Mouse (Mus musculus) liver (tissue): Measurements from ENCODE around the gene Pidd1.

Source experiments
- DNase-seq: peaks from one replicate; pipeline ENCODE4 v3.0.0-alpha.2; 2020; ENCODE audit warnings: mixed read lengths

Pidd1 gene

GRCm38 (mm10) chr7:141472226-141472625 is 28.4 kb upstream of the Pidd1 start:
- DNase-seq: no peak

DNA sequence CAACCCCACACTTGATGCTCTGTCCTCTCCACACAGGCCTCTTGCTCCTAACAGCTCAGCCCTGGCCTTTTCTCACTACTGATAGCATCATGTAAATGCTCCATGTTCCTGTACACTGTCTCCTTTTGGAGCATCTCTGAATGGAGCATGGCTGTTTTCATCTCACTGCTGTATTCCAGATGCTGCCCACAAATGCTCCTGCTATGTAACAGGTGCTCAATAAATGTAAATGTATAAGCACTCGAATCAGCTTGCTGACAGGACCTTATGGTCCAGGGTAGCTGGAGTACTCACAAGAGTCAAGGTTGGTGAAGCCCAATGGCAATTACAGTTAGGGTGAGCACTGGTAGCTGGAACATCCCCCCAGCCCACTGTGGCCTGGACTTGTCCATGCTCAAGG is 27.4 kb upstream of the Pidd1 start:
- no peak for DNase-seq

- no peak for DNase-seq
Observed at GRCm38 (mm10) chr7:141470637-141470944, 26.8 kb upstream of the Pidd1 start.

GRCm38 (mm10) chr7:141469901-141470636 is 26.2 kb upstream of the Pidd1 start:
- no peak for DNase-seq

GRCm38 (mm10) chr7:141469352-141469751 is 25.5 kb upstream of the Pidd1 start:
- no peak for DNase-seq

GRCm38 (mm10) chr7:141468522-141469211 is 24.8 kb upstream of the Pidd1 start:
- peak; percentile 76 for DNase-seq

DNA sequence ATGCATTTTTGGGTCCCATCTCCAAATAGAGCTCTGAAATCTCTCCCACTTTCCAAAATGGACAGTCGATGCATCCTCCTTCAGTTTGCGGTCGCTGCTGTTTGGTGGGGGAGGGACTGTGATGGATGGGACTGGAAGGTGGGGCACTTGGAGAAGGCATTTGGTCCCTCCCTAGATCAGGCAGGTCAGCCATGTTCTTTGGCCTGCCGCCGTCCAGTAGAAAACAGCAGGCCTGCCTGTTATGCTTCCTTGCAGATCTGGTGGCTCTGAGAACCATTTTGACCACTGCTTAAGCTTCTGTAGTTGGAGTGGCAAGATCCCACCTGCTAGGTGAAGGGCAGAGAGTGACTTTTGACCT is 24.3 kb upstream of the Pidd1 start:
- DNase-seq: no peak

GRCm38 (mm10) chr7:141467230-141468030 is 23.6 kb upstream of the Pidd1 start, which contains the start of gene Cd151:
Gene Cd151 (plus strand): TSS chr7:141467392.
- peak; percentile 94 for DNase-seq

DNA sequence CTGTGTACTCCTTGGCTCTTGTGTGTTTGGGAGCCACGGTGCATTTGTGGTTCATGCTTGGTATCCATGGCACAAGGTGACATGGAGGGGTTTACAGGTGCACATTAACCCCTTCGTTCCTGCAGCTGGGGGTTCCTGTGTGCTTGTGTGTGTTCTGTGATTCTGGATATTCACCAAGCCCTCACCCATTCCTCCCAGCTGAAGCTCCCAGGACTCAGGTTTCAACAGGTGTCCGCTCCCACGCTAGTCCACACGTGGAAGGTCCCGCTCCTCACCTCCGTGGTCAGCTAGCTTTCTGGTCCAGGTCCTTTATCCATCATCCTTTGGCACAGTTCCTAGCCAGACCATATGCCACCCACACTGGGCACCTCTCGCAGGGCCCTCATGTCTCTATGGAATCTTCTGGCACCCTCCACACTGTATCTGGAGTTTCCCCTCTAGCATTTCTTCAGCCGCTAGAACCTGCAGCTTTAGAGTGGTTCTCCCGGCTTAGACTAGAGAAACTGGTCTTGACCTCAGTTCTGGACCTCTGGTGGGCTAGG is 22.9 kb upstream of the Pidd1 start:
- no peak for DNase-seq

GRCm38 (mm10) chr7:141466045-141466394 is 22.2 kb upstream of the Pidd1 start:
- DNase-seq: no peak

GRCm38 (mm10) chr7:141465388-141466044 is 21.7 kb upstream of the Pidd1 start:
- DNase-seq: no peak

DNA sequence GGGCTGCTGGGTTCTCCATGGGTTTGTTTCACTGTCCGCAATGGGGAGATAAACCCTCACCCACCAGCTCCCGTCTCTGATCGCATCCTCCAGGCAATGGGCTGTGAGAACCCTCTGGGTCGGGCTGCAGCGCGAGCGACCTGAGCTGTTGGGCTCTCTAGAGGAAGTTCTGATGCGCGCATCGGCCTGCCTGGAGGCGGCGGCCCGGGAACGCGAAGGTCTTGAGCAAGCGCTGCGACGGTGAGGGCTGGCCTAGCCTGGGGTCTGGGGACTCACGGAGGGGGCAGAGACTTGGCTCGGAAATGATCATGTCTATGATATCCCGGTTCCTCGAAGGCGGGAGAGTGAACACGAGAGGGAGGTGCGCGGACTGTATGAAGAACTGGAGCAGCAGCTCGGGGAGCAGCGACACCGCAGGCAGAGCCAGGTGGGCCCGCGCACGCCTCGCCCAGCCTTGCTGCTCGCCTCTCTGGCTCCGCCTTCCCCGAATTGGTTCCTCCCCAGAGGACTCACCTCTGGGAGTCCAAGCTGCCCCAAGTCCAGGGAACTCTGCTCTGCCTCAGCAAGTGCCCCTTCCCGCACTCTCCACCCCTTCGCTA is 20.9 kb upstream of the Pidd1 start:
- DNase-seq: no peak

GRCm38 (mm10) chr7:141463824-141464602 is 20.2 kb upstream of the Pidd1 start:
- no peak for DNase-seq

DNA sequence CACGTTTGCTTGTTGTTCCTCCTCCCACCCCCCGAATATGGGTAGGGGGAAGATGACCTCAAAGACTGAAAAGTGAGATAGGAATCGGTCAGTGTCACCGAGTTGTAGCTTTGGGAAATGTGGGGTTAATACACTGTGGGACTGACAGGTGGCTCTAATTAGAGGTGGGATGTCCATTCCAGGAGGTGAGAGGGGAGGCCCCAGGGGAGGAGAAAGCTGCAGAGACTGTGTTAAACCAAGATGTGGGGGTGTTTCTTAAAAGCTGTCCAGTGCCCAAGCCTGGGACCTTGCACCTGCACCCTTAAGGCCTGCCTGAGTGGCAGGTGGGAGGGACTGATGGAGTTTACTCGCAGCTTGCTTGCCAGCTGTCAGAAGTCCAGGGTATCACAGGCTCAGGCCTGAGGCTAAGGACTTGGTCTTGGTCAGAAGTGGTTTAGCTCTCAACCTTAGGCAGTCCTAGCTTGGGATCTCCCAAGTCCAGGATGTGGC is 18.6 kb upstream of the Pidd1 start:
- no peak for DNase-seq

DNA sequence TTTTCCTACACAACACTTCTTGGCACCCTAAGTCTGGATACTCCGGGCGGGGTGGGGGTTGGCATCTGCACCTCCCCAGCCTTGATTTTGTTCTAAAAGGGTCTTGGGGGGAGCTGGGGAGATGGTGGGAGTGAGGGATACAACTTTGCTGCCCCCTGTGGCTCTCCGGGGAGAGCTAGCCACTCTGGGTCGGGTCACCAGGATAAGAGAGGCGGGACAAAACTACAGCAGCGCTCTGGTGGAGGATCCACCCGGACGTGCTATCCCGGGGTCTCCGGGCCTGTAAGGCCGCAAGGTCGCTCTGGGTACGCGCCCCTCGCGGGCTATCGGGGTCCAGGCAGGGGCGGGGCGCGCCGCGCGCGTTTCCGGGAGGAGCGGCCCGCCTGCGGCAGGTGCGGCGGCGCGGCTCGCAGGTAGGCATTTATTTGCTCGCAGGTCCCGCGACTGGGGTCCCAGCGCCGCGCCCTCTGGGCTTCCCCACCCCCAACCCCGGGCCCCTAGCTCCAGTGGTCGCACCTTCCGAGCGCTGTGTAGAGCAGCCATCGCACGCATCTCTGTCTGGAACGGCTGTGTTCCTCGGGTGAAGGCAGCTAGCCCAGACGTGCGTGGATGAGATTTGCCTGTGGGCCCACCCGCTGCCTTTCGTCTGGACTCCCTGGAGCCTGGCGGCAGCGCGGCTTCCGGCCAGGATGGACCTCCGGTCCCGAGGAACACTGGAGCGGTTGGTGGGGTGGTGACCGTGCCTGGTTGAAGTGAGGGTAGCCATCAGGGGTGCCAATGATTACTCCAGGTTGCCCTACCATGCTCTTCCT is 17.9 kb upstream of the Pidd1 start:
- no peak for DNase-seq

DNA sequence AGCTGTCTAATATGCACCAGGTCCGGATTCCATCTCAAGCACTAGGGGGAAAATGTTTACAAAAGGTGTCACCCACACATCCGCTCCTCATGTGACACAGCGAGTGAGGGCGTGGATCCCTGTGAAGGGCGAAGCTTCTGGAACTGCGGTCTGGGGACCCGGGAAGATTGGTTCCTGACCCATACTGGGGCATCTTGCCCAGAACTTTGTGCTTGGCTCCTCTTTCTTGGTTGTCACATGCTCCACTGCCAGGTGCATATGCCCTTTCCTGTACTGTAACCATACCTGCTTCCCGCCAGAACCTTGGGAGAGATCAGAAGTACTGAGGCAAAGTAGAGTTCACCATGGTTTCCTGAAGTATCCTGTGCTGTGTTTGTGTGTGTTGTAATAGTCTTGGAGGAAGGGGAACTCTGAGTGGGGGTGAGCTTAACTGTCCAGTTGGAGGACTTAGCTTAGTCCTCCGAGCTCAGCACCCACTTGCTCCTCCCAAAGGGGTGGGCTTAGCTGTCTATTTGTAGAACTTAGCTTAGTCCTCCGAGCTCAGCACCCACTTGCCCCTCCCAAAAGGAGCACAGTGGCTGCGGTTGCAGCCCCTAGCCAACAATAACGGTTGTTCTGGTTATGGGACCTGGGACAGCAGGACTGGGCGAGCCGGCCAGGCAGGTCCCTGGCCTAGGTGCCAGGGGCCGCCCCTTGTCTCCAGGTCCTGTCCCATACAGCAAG is 16.7 kb upstream of the Pidd1 start, which contains the start of gene Cracr2b:
Gene Cracr2b, plus strand, starts transcription at position 704 of the 723 bp plus-strand sequence.
- DNase-seq: no peak

DNA sequence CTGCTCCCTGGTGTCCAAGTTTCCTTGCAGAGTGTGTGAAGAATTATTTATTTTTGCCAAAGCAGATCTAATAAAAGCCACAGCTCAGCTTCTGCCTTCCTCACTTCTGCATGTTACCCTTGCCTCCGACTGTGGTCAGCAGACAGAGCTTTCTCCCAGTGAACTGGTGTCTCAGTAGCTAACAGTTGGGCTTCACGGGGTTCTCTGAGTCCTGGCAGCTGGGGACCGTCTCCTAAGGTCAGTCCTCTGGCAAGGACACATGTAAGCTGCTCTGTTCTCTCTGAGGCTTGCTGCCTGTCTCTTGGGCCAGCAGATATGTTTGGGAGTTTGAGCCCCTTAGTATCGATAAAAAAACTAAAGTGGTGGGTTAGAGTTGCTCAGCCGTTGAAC is 16.2 kb upstream of the Pidd1 start:
- DNase-seq: no peak

DNA sequence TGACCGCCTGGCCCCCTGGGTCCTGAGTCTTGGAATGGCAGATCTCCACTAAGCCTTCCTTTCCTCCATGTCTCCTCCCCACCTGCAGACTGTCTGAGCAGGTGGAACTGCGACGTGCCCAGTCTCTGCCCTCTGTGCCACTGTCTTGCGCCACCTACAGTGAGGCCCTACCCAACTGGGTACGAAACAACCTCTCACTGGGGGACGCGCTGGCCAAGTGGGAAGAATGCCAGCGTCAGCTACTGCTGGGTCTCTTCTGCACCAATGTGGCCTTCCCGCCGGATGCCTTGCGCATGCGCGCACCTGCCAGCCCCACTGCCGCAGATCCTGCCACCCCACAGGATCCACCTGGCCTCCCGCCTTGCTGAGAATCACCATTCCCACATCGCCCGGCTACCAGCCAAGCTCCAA is 15.5 kb upstream of the Pidd1 start:
- no peak for DNase-seq

- DNase-seq: no peak
Observed at GRCm38 (mm10) chr7:141458661-141459060, 14.8 kb upstream of the Pidd1 start.
